Mouse (Mus musculus): ENCODE measurements around the gene Hes7. TPM values are rescaled to one million over a fixed set of nuclear protein-coding genes. Genes with fewer than 3 reads are reported as not detected.
"Not testable (repeated sequence)": the region's sequence is repeated elsewhere in the genome, so short reads cannot be mapped to it uniquely, and the experiment has no call there.

Hes7 gene
- total RNA-seq, 2 experiments from 2014 or later: not detected

GRCm38 (mm10) chr11:69087597-69087996, 32.6 kb upstream of the Hes7 start:
- intact Hi-C loops (cut with DNase I): no loop called here
- DNase-seq: no peak

DNA sequence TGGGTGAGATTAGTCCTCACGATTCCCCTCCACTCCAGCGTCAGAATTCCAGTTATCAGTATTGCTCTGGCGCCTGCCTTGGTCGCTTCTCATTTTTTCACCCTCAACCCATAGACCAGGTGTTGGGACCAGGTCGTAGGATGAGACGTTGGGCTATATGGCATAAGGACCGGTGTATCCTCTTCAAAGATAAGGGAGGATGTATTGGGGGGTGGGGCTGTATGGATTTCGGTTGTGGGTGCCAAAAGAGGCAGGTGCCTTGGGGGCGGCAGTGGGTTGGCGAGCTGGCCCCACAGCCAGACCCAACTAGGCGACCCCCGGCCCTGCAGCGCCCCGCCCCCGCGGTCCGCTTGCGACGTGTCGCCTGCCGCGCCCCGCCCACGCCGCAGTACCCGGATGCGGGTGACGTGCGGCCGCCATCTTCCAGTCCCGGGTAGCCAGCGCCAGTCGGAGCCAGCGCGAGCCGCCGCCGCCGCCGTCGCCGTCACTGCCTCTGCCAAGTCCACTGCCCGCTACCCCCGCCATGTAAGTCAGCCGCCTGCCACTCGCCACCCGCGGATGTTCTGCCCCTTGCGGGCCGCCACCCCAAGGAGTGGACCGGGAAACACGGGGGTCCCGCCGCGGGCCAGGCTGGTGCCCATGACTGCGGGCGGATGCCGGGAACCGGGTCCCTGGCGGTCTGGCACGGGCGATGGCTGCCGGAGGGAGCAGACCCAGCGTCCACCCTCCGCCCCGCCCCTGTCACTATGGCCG, 31.9 kb upstream of the Hes7 start, which contains the start of gene Vamp2:
Gene Vamp2, plus strand, starts transcription at position 388 of the 753 bp plus-strand sequence.
- intact Hi-C loops (cut with DNase I): loop anchor here (2.0 kb wide), 1 partner anchor 17 kb away; the partner anchor contains the start of gene Tmem107
- DNase-seq: peak; percentile 93 to 94

GRCm38 (mm10) chr11:69088856-69089615, 31.2 kb upstream of the Hes7 start:
- DNase-seq: peak in 1 of 2 experiments; percentile 7

GRCm38 (mm10) chr11:69089616-69090290, 30.5 kb upstream of the Hes7 start:
- DNase-seq: peak in 1 of 2 experiments; percentile 15
- intact Hi-C loops (cut with DNase I): loop anchor here (2.0 kb wide), 1 partner anchor 19 kb away; the partner anchor contains the start of gene Tmem107

More at GRCm38 (mm10) chr11:69088856-69089615, 31.2 kb upstream of the Hes7 start:
- intact Hi-C loops (cut with DNase I): loop anchor here (2.0 kb wide), 1 partner anchor 18 kb away; the partner anchor contains the start of gene Tmem107

GRCm38 (mm10) chr11:69090367-69090766, 29.8 kb upstream of the Hes7 start:
- peak in 1 of 2 experiments; percentile 10 for DNase-seq
- intact Hi-C loops (cut with DNase I): no loop called here

DNA sequence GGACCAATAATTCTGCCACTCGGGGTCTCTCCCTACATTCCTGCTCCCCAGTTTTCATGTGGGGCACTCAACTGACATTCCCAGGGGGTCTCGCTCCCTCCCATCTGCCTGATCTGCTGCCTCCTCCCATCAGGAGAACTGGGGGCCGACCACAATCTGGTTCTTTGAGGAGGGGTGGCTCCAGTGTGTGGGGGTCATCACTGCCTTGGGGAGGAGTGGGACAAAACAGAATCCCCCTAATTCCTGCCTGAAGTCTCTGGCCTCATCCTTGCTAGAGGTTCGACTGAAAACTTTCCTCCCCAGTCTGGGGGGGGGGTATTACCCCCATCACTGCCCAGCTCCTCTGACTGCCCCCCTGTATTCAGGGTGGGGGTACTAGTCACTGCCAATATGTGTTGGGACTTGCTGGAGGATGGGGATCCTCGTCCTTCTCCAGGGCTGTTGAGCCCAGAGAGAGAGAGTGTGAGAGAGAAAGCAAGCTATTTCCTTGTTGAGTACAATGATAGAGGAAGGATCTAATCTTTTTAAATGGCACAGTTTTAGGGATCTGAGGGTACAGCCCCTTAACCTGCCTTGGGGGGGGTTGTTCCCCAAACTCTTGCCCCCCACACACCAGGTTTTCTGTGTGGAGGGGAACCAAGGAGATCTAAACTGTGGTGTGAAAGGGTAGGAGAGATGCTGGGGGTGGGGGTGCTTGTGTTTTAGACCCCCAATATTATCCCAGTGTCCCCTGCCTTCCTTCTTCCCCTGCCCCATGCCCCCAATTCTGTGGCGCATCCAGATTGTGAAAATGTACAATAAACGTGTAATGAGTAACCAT, 28.4 kb upstream of the Hes7 start:
- no peak for DNase-seq
- intact Hi-C loops (cut with DNase I): loop anchor here (1.0 kb wide), 1 partner anchor 31 kb away; the partner anchor contains the start of gene 9130213A22Rik

GRCm38 (mm10) chr11:69092386-69092751, 27.8 kb upstream of the Hes7 start:
- intact Hi-C loops (cut with DNase I): loop anchor here (1.0 kb wide), 1 partner anchor 30 kb away; the partner anchor contains the start of gene 9130213A22Rik
- DNase-seq: peak; percentile 90 to 96

- no peak for DNase-seq
- intact Hi-C loops (cut with DNase I): loop anchor here (1.0 kb wide), 1 partner anchor 29 kb away; the partner anchor contains the start of gene 9130213A22Rik
Observed at GRCm38 (mm10) chr11:69092871-69093270, 27.3 kb upstream of the Hes7 start.

DNA sequence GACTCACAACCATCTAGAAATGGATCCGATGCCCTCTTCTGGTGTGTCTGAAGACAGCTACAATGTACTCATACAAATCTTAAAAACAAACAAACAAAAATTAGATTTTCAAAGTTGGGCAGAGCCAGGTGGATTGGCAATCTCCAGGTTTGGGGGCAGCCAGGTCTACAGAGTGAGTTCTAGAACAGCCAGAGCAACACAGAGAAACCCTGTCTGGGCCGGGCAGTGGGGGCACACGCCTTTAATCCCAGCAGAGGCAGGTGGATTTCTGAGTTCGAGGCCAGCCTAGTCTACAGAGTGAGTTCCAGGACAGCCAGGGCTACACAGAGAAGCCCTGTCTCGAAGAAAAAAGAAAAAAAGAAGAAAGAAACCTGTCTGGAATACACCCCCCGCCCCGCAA, 26.3 kb upstream of the Hes7 start:
- intact Hi-C loops (cut with DNase I): not testable (repeated sequence)
- peak; percentile 17 to 18 for DNase-seq

DNA sequence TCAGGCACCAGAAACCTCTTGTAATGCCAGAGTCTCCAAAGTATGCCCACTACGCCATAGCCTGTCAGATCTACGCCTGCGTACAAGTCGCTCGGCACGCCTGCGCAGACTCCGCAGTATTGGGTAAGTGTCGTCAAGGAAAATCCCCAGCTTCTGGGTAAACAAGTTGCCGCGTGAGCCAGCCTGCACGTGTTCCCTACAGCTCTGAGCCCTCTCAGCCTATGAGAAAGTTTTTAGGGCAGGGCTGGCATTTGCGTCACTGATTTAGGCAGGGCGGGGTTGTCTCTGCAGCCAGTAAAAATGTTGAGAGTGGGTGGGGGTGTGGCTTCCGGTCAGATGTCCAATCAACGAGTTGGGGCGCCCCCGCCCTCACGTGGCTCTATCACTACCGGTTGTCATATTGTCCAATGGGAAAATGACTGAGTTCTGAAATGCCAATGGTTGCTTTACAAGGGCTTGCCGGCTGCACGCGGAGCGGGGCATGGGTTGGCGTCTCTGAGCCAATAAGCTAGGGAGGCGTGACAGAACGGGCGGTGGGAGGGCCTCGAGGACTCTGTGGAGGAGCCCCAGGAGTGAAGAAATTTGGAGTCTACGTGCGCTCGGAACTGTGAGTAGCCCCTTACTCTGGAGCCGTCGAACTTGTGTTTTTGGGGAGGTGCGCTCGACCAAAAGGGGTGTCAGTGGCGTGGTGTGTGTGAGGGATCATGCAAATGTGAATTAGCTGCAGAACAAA, 25.3 kb upstream of the Hes7 start, which contains the start of gene Per1:
Gene Per1, plus strand, starts transcription at position 521 of the 733 bp plus-strand sequence.
- intact Hi-C loops (cut with DNase I): loop anchor here (5.0 kb wide), 2 partner anchors 302 to 322 kb away; partner anchors contain the start of genes Cyb5d1, Naa38 and Tmem88
- DNase-seq: peak; percentile 96 to 98

- peak; percentile 57 to 73 for DNase-seq
- intact Hi-C loops (cut with DNase I): loop anchor here (5.0 kb wide), 2 partner anchors 302 to 322 kb away; partner anchors contain the start of genes Cyb5d1, Naa38 and Tmem88
Observed at GRCm38 (mm10) chr11:69095511-69096231, 24.5 kb upstream of the Hes7 start.

DNA sequence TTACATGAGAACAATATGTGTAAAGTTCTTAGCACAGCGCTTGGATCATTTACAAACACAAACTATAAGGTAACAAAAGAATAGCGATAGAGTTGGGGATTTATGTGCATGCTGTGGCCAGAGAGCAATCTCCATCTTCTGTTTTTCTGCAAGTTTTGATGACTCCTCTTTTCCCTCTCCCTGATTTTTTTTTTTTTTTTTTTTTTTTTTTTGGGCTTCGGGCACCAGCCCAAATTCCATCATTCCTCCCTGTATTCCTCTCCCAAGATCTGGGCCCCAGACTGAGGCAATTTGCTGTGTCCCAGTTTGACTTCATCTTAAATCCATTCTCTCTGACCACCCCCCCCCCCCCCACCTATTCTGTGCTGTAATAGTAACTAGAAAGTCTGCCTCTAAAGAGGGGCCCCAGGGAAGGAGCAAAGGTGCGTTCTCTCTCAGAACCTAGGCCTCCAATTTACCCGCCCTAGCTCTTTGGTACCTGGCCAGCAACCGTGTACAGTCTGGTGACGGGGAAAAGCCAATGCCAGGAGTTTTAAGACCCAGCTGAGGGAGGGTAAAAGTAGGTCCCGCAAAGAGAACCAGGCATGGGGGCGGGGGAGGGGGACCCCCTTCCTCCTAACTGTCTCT, 23.7 kb upstream of the Hes7 start:
- DNase-seq: no peak
- intact Hi-C loops (cut with DNase I): loop anchor here (5.0 kb wide), 2 partner anchors 301 to 321 kb away; partner anchors contain the start of genes Cyb5d1, Naa38 and Tmem88

- intact Hi-C loops (cut with DNase I): loop anchor here (5.0 kb wide), 2 partner anchors 300 to 320 kb away; partner anchors contain the start of genes Cyb5d1, Naa38 and Tmem88
- DNase-seq: peak; percentile 100
Observed at GRCm38 (mm10) chr11:69096987-69097900, 23.0 kb upstream of the Hes7 start.

DNA sequence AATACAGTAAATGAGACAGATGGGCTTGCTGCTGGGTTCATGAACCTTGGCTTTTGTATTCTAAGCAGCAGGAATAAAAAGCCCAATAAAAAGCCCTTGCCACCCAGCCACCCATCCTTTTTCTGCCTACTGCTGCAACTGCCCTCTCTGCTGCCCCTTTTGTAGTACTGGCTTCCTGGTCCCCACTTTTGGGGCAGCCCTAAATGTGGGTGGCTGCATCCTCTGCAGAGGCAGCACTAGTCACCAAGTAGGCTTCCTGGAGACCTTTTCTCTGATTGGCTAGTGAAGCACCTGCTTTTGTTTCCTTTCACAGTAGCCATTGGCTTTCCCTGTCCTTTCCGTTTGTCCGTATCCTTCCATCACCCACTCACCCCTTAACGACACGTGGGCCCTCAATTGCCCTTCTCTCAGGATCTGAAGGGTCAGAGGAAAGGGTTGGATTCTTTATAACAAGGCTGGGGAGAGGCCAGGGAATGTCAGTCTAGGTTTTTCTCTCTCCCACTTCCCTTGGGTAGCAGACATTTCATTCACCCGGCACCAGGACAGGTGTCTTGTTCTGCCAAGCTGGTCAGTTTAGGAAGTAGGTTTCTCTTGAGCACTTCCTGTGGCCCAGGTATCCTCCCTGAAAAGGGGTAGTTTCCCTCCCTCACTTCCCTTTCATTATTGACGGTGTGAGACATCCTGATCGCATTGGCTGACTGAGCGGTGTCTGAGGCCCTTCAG, 22.0 kb upstream of the Hes7 start:
- no peak for DNase-seq
- intact Hi-C loops (cut with DNase I): loop anchor here (5.0 kb wide), 2 partner anchors 299 to 319 kb away; partner anchors contain the start of genes Cyb5d1, Naa38 and Tmem88

- intact Hi-C loops (cut with DNase I): loop anchor here (5.0 kb wide), 2 partner anchors 299 to 319 kb away; partner anchors contain the start of genes Cyb5d1, Naa38 and Tmem88
Observed at GRCm38 (mm10) chr11:69098762-69099091, 21.5 kb upstream of the Hes7 start.

More at GRCm38 (mm10) chr11:69098762-69099091, 21.5 kb upstream of the Hes7 start:
- DNase-seq: peak; percentile 99 to 100
